Mouse (Mus musculus) CH12.LX (cell line): Measurements from ENCODE around the gene Nfia. TPM values are rescaled to one million over a fixed set of nuclear protein-coding genes. Genes with fewer than 3 reads are reported as not detected.

Experiments
- DNase-seq: peaks from one replicate; pipeline ENCODE4 v3.0.0-alpha.2; 2013; ENCODE audit errors: extremely low read depth
- H3K27ac ChIP-seq: 2 replicates; pipeline ENCODE4 v1.5.1; 2012; ENCODE audit warnings: low read depth, mild to moderate bottlenecking, control low read depth, moderate library complexity; ENCODE audit not compliant: insufficient read depth
- H3K27me3 ChIP-seq: replicated peaks from 2 replicates; pipeline ENCODE3; 2012; ENCODE audit warnings: inconsistent platforms
- H3K36me3 ChIP-seq, 2 experiments: replicated peaks in 1 of 2; 2 replicates each; pipeline versions ENCODE3 to v1.6.1; 2012; ENCODE audit warnings: inconsistent platforms in 1 of 2, low read length in 1 of 2, mild to moderate bottlenecking in 1 of 2, mixed read lengths in 1 of 2, moderate library complexity in 1 of 2; ENCODE audit not compliant: control insufficient read depth in 1 of 2, insufficient read depth in 1 of 2
- H3K4me1 ChIP-seq, 2 experiments: 2 replicates each; pipeline ENCODE4 v1.6.1; 2012; ENCODE audit warnings: inconsistent platforms in 1 of 2, moderate library complexity in 1 of 2; ENCODE audit not compliant: insufficient read depth in 2 of 2, control insufficient read depth in 1 of 2
- H3K4me2 ChIP-seq: 2 replicates; pipeline ENCODE4 v1.6.1; 2012; ENCODE audit warnings: low read depth, mild to moderate bottlenecking, control low read depth; ENCODE audit not compliant: poor library complexity, insufficient read depth, severe bottlenecking
- H3K4me3 ChIP-seq, 3 experiments: fragments of 150-350 bp in 1 of 3; sonication (generic) in 1 of 3; replicated peaks in 1 of 3; 2 replicates each; pipeline versions ENCODE3 to v1.5.1; 2011 to 2012; ENCODE audit warnings: low read depth in 2 of 3, low read length in 2 of 3, mild to moderate bottlenecking in 2 of 3, moderate library complexity in 2 of 3, control low read depth in 1 of 3, improper control_type of control experiment in 1 of 3, inconsistent platforms in 1 of 3, mixed read lengths in 1 of 3; ENCODE audit not compliant: poor library complexity in 1 of 3
- H3K79me2 ChIP-seq: replicated peaks from 2 replicates; pipeline ENCODE4 v1.6.1; 2012; ENCODE audit warnings: mild to moderate bottlenecking, moderate library complexity; ENCODE audit not compliant: control insufficient read depth, poor library complexity, insufficient read depth, severe bottlenecking; ENCODE audit errors: extremely low read depth
- H3K9ac ChIP-seq: 2 replicates; pipeline ENCODE4 v1.6.1; 2012; ENCODE audit warnings: low read depth, mild to moderate bottlenecking, control low read depth, moderate library complexity; ENCODE audit not compliant: insufficient read depth
- H3K9me3 ChIP-seq: replicated peaks from 2 replicates; pipeline ENCODE3; 2012; ENCODE audit warnings: low read length, inconsistent platforms, mixed read lengths
- BHLHE40 ChIP-seq: IDR thresholded peaks from 2 replicates; pipeline ENCODE4 v1.6.1; 2011; ENCODE audit warnings: mild to moderate bottlenecking, low read depth, low read length, improper control_type of control experiment
- CHD1 ChIP-seq: IDR thresholded peaks from 2 replicates; pipeline ENCODE4 v1.6.1; 2012; ENCODE audit warnings: low read depth, low read length, improper control_type of control experiment, inconsistent platforms
- CHD2 ChIP-seq: IDR thresholded peaks from 2 replicates; pipeline ENCODE4 v1.6.1; 2011; ENCODE audit warnings: low read length, improper control_type of control experiment
- E2F4 ChIP-seq: IDR thresholded peaks from 2 replicates; pipeline ENCODE4 v1.6.1; 2011; ENCODE audit warnings: low read depth, low read length, improper control_type of control experiment; ENCODE audit not compliant: insufficient replicate concordance
- ELF1 ChIP-seq: IDR thresholded peaks from 2 replicates; pipeline ENCODE4 v1.6.1; 2014; ENCODE audit warnings: low read depth, mild to moderate bottlenecking, inconsistent platforms, low read length, improper control_type of control experiment
- EP300 ChIP-seq: IDR thresholded peaks from 2 replicates; pipeline ENCODE4 v1.6.1; 2011; ENCODE audit warnings: low read length, improper control_type of control experiment
- GABPA ChIP-seq: IDR thresholded peaks from 2 replicates; pipeline ENCODE4 v1.6.1; 2012; ENCODE audit warnings: low read depth, low read length, improper control_type of control experiment, inconsistent platforms; ENCODE audit not compliant: insufficient replicate concordance
- HCFC1 ChIP-seq: IDR thresholded peaks from 2 replicates; pipeline ENCODE4 v1.6.1; 2012; ENCODE audit warnings: low read depth, mild to moderate bottlenecking, inconsistent platforms, low read length, improper control_type of control experiment
- IRF4 ChIP-seq: IDR thresholded peaks from 2 replicates; pipeline ENCODE4 v1.6.1; 2014; ENCODE audit warnings: low read depth, mild to moderate bottlenecking, inconsistent platforms, low read length, improper control_type of control experiment
- JUND ChIP-seq: conservative IDR thresholded peaks from 2 replicates; pipeline ENCODE4 v1.6.1; 2011; ENCODE audit warnings: low read depth, low read length, improper control_type of control experiment
- MAFK ChIP-seq: IDR thresholded peaks from 2 replicates; pipeline ENCODE4 v1.6.1; 2011; ENCODE audit warnings: low read length, improper control_type of control experiment; ENCODE audit not compliant: insufficient replicate concordance
- MAX ChIP-seq: IDR thresholded peaks from 2 replicates; pipeline ENCODE4 v1.6.1; 2011; ENCODE audit warnings: low read length, improper control_type of control experiment
- MAZ ChIP-seq: IDR thresholded peaks from 2 replicates; pipeline ENCODE4 v1.6.1; 2012; ENCODE audit warnings: low read depth, mild to moderate bottlenecking, inconsistent platforms, low read length, improper control_type of control experiment, moderate library complexity
- MEF2A ChIP-seq: IDR thresholded peaks from 2 replicates; pipeline ENCODE4 v1.6.1; 2014; ENCODE audit warnings: low read depth, mild to moderate bottlenecking, inconsistent platforms, low read length, improper control_type of control experiment, borderline replicate concordance
- MXI1 ChIP-seq: IDR thresholded peaks from 2 replicates; pipeline ENCODE4 v1.6.1; 2011; ENCODE audit warnings: mild to moderate bottlenecking, low read depth, low read length, improper control_type of control experiment
- MYC ChIP-seq: IDR thresholded peaks from 2 replicates; pipeline ENCODE4 v1.6.1; 2011; ENCODE audit warnings: low read depth, mild to moderate bottlenecking, improper control_type of control experiment, low read length
- NELFE ChIP-seq: IDR thresholded peaks from 2 replicates; pipeline ENCODE4 v1.6.1; 2011; ENCODE audit warnings: low read depth, low read length, improper control_type of control experiment
- NRF1 ChIP-seq: IDR thresholded peaks from 2 replicates; pipeline ENCODE4 v1.6.1; 2014; ENCODE audit warnings: low read depth, mild to moderate bottlenecking, inconsistent platforms, low read length, improper control_type of control experiment, moderate library complexity
- PAX5 ChIP-seq: IDR thresholded peaks from 2 replicates; pipeline ENCODE4 v1.6.1; 2012; ENCODE audit warnings: low read length, inconsistent platforms, mixed read lengths
- RAD21 ChIP-seq: IDR thresholded peaks from 2 replicates; pipeline ENCODE4 v1.6.1; 2011; ENCODE audit warnings: low read depth, mild to moderate bottlenecking, low read length, improper control_type of control experiment, moderate library complexity
- RCOR1 ChIP-seq: conservative IDR thresholded peaks from 2 replicates; pipeline ENCODE4 v1.6.1; 2012; ENCODE audit warnings: low read depth, mild to moderate bottlenecking, inconsistent platforms, low read length, improper control_type of control experiment
- SMC3 ChIP-seq: IDR thresholded peaks from 2 replicates; pipeline ENCODE4 v1.6.1; 2011; ENCODE audit warnings: low read depth, low read length, improper control_type of control experiment
- TBP ChIP-seq: conservative IDR thresholded peaks from 2 replicates; pipeline ENCODE4 v1.6.1; 2011; ENCODE audit warnings: low read depth, low read length, improper control_type of control experiment
- TCF12 ChIP-seq: IDR thresholded peaks from 2 replicates; pipeline ENCODE4 v1.6.1; 2014; ENCODE audit warnings: low read depth, mild to moderate bottlenecking, inconsistent platforms, low read length, improper control_type of control experiment
- UBTF ChIP-seq: IDR thresholded peaks from 2 replicates; pipeline ENCODE4 v1.6.1; 2012; ENCODE audit warnings: low read depth, mild to moderate bottlenecking, inconsistent platforms, low read length, improper control_type of control experiment, moderate library complexity
- USF2 ChIP-seq: conservative IDR thresholded peaks from 2 replicates; pipeline ENCODE4 v1.6.1; 2011; ENCODE audit warnings: low read depth, low read length, improper control_type of control experiment
- dilution Hi-C: fragments of 300-500 bp; cut with MboI; formaldehyde crosslinking; loops from 2 replicates; pipeline ENCODE4 v1.14.3; 2020; ENCODE audit warnings: low sequenced_read_pairs; ENCODE audit not compliant: extremely low pct_unique_long_range_greater_than_20kb, extremely low pct_ligation_motif_present
- in situ Hi-C: fragments of 300-500 bp; cut with MboI; formaldehyde crosslinking; loops from 3 replicates; pipeline ENCODE4 v1.14.3; 2019; ENCODE audit warnings: low sequenced_read_pairs, low pct_ligation_motif_present, low pct_unique_long_range_greater_than_20kb, mixed read lengths
- polyA plus RNA-seq: library from polyadenylated mRNA; unstranded; fragments of >175 nt; gene quantifications from 2 replicates; pipeline ENCODE4 v1.2.1, GENCODE M21; 2012; ENCODE audit warnings: low read depth; ENCODE audit not compliant: insufficient read length
- total RNA-seq, 2 experiments: library from RNA; depleted of rRNA; stranded (reverse); fragments of 300-350 nt in 1 of 2; fragments of >200 nt in 1 of 2; gene quantifications; 2 replicates each; pipeline ENCODE4 v1.2.3; 2012 to 2014

Gene Nfia
- total and polyA plus RNA-seq, 3 experiments: not detected

DNA sequence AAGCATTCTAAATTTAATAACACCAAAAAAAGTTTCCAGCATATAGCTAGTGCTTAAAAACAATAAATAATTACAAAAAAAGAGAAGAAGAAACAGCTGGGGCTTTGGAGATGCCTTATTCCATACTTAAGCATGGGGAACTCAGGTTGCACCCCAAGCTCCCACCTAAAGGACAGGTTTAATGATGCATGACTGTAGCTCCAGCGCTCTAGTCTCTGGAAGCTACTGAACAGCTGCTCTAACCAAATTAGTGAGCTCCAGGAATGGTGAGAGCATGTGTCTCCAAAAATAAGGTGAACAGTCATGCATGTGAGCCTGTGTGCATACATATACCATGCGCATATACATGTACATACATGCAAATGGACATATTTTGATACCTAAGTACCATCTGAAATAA lies 200.5 kb downstream of the Nfia start:
- H3K4me1 ChIP-seq: no peaks in the 10 kb centered on the region
- in situ Hi-C loops: no loop called here
- no peak overlapping the region for H3K27ac ChIP-seq
- no peaks in the 10 kb centered on the region for H3K79me2 ChIP-seq
- H3K36me3 ChIP-seq: no peaks in the 10 kb centered on the region
- peaks cover 57% of the 10 kb centered on the region for H3K9me3 ChIP-seq
- H3K4me3 ChIP-seq: no peak overlapping the region
- no peak for DNase-seq
- dilution Hi-C loops: no loop called here
- no peak overlapping the region for H3K4me2 ChIP-seq
- H3K27me3 ChIP-seq: no peaks in the 10 kb centered on the region
- no peak overlapping the region for H3K9ac ChIP-seq
- TF ChIP-seq RCOR1 (no peak), TBP (no peak), NRF1 (no peak), MXI1 (no peak), MEF2A (no peak), RAD21 (no peak), USF2 (no peak), SMC3 (no peak), UBTF (no peak), MAFK (no peak), PAX5 (no peak), NELFE (no peak), E2F4 (no peak), MYC (no peak), MAZ (no peak), JUND (no peak), CHD2 (no peak), BHLHE40 (no peak)

DNA sequence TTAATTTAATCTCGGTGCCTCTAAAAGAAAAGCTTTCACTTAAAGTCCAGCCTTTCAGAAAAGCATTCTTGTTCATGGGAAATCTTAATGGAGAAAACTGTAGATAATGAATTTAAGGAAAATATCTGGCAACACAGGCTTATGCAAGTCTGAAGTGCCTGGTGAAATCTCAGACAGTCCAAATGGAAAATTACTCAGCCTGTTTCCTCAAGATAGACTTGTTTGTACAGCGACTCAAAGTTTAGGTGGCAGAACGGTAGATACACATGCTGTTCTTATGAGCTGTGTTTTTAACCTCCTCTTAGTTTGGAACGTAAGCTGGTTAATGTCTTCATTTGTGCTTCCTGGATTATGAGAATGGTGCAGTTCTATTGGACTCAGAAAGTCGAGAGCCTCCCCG lies 201.5 kb downstream of the Nfia start:
- Histone ChIP-seq H3K4me1 (no peaks in the 10 kb centered on the region), H3K9ac (no peak overlapping the region), H3K9me3 (peaks cover 56% of the 10 kb centered on the region), H3K27ac (no peak overlapping the region), H3K4me3 (no peak overlapping the region), H3K36me3 (no peaks in the 10 kb centered on the region), H3K27me3 (no peaks in the 10 kb centered on the region), H3K79me2 (no peaks in the 10 kb centered on the region), H3K4me2 (no peak overlapping the region)
- no peak for DNase-seq
- in situ Hi-C loops (no loop called here), dilution Hi-C loops (no loop called here)
- TF ChIP-seq RCOR1: no peak
- TF ChIP-seq CHD1: no peak
- no peak for TF ChIP-seq TCF12
- TF ChIP-seq ELF1: no peak
- TF ChIP-seq HCFC1: no peak
- no peak for TF ChIP-seq TBP
- TF ChIP-seq MAX: no peak
- TF ChIP-seq GABPA: no peak
- TF ChIP-seq PAX5: no peak
- TF ChIP-seq IRF4: no peak
- no peak for TF ChIP-seq BHLHE40
- no peak for TF ChIP-seq MAZ
- no peak for TF ChIP-seq EP300
